Mouse (Mus musculus): Measurements from ENCODE around the gene 2900092C05Rik.

GRCm38 (mm10) chr7:12510913-12511312 lies 1.4 kb upstream of the 2900092C05Rik start:
- no peak for TF ChIP-seq CTCF (IDR thresholded peaks at IDR 0.05; ENCODE audit: low read depth)
- no peak for TF ChIP-seq EP300 (IDR thresholded peaks at IDR 0.05; ENCODE audit: low read depth)
